Mouse (Mus musculus): ENCODE data around the gene Babam2.

DNA sequence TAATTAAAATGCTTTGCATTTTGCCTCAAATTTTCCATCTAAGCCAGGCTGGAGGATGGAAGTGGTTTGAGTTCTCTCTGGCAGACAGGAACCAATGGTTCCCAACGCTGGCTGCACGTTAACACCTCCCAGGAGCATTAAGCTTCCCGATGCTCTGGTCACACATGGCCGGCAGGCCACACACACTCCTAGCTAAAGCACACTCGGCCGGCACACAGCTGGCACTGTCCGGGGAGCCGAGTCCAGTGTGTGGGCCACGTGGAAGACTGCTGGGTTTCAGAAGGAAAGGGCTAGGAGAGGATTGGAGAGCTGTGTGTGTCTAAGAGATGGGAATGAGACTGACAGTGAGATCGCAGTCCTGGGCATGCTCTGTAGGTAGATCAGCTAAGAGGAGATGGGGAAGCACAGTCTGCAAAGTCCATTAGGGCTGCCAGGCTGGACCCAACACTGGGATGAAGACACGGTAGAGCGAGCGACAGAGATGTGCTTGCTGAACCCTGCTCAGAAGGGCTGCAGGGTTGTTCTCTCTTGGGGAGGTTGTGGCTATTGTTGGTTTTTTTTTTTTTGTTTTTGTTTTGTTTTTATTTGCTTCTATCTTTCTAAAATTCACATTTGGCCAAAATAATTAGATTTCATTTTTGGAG, 29.0 kb upstream of the Babam2 start:
- TF ChIP-seq CHD2 (IDR thresholded peaks at IDR 0.05; ENCODE audit: low read depth, low read length) (no peak), ZNF384 (IDR thresholded peaks at IDR 0.05; ENCODE audit: low read depth, low read length) (no peak), ZC3H11A (IDR thresholded peaks at IDR 0.05; ENCODE audit: borderline replicate concordance, low read depth, low read length) (no peak)

Data from ES-E14 (cell line).